Mouse (Mus musculus) cerebellum, postnatal 10 days (tissue): ENCODE results near the gene Ascc1.
A peak's percentile ranks its signal among the peaks of the same experiment; 100 is the strongest.

Experiments used
- DNase-seq, 2 experiments: peaks; one replicate each; pipeline ENCODE4 v3.0.0; 2021; ENCODE audit warnings: mixed read lengths in 2 of 2

The Ascc1 gene

DNA sequence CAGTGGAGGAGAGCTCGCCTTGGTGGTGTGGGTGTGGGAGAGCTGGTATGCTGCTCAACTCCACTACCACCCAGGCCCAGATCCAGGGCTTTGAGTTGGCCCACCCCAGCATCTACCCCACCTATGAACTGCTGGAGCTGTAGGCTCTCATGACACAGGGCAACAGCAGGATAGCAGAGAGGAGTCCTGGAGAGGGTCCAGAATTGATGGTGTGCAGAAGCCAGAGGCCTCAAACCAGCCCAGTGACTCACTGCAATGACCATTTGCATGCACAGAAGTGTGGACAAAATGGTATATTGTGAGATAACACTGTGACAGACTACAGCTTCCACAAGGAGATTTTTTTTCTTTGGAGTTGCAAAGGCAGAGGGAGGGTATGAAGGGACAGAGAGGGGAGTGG, 21.1 kb downstream of the Ascc1 start:
- no peak for DNase-seq

DNA sequence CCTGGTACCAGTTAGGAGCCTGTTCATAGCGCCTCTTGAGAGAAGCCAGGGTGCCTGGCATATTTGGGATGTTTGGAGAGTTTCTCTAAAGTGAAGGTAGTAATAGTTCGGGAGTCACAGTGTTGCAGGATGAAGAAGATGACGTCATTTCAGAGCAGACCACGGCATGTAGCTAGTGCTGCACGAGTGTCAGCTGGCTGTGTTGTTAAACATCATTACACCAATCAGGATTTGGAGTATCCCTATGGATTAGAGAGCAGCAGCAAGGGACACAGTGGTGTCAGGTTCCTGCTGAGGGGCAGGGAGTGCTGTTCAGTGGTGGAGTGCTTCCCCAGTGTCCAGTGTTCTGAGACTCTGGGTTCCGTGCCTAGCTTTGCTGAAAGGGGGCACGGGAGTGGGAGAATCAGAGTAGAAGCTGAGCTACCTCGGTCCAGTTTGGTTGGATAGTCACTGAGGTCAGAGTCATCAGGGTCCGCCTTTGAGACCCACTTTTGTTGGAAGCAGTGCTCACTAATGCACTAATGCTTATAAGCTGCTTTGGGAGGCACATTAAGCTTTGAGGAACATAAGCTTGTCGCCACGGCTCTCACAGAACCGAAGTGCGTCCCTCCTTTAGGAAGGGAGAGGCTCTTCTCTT, 24.3 kb downstream of the Ascc1 start:
- no peak for DNase-seq

DNA sequence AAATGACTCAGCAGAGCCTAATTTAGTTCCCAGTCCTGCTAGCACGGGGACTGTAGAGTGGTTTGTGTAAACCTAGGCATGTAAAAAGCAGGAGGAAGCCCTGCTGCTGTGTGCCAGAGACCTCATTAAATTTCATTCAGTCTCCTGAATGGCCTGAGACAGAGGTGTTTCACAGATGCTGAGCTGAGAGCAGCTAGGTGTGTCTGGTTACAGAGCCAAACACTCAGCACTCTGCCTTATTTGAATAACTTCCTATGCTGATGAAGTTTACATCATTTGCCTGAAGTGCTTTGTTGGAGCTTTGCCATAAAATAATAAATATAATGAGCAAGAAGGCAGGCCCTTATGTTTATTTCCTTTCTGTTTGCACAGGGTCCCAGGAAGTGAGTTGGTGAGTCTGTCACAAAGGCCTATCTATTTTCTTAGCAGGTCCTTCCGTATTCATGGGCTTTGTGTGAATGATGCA, 25.0 kb downstream of the Ascc1 start:
- DNase-seq: no peak

DNA sequence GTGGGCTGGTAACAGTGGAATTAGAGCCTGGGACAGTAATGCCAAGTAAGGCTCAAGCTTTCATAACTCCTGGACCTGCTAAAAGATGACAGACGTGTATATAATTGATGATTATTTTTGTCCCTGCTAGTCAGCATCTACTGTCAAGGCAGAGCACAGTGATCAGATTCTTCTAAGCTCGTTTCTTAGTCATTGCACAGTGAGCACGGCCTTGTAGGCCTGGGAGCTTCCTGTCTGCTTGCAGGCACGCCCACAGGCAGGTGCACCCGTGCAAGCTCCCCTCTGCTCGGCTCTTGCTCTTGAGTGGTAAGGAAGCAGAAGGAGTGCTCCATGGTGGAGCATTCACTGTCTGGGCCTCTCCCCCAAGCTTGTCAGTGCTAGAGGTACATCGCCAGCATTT, 25.6 kb downstream of the Ascc1 start:
- DNase-seq: no peak

DNA sequence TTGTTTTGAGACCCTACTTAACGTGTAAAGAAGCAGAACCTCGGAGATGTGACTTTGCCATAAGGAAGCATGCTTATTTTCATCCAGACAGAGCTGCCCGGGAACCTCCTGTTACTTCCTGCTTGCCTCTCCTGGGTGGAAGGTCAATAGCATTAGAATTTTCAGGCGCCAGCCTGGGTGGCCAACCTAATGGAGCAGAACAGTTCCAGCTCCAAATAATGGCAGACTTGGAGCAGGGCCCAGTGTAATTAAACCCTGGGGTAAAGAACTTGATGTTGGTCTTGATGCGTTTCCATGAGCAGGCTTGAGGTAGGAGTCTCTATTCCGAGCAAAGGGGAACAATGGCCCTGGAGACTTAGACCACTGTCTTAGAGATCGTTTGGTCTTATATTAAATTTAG, 26.4 kb downstream of the Ascc1 start:
- DNase-seq: peak; percentile 47 to 59

DNA sequence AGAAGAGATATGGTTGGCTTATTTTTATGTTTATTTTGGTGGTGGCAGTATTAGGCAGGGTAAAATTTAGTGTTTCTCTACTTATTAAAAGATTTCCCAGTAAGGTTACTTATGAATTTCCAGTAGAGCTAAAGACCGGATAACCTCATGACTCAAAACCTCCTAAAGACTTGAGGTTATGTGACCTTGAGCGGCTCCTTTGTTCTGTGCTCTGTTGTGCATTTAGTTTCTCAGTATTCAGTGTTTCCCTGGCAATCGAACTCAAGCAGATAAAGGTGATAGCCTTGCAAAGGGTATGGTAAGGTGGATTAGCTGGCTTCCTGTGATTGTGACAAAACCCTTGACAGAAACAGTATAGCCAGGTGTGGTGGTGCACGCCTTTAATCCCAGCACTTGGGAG, 26.8 kb downstream of the Ascc1 start:
- DNase-seq: no peak

DNA sequence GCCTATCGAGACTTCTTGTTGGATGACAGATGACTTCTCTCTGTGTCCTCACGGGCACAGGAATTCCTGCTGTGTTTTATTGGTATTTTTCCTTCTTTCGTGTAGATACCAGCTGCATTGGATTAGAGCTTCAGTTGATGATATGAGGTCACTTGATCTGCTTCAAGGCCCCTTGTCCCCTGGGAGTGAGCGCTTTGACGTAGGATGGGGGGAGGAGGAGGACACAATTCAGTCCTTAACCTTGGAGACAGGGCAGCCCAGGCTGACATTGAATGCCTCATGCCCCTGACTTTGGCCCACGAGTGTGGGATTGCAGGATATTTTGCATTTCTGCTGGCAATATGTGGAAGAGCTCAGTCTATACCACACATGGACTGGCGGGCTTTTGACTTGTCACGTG, 29.0 kb downstream of the Ascc1 start:
- DNase-seq: no peak

DNA sequence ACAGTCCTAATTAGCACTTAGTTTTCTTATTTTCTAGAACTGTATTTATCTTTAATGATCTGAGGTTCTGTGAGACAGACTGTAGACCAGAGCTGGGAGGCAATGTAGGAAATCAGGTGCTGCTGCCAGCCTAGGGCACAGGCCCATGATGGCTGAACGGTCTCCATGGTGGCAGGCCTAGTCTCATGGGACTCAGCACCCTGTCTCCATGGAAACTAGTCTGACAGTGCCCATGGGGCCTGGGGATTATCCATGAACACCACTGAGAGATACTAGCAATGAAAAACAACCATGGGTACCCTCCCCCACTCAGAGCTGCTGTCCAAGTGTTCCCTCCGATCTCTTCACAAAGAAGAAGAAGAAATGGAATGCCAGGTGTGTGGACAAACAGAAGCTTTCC, 29.4 kb downstream of the Ascc1 start:
- peak in 1 of 2 experiments; percentile 17 for DNase-seq

DNA sequence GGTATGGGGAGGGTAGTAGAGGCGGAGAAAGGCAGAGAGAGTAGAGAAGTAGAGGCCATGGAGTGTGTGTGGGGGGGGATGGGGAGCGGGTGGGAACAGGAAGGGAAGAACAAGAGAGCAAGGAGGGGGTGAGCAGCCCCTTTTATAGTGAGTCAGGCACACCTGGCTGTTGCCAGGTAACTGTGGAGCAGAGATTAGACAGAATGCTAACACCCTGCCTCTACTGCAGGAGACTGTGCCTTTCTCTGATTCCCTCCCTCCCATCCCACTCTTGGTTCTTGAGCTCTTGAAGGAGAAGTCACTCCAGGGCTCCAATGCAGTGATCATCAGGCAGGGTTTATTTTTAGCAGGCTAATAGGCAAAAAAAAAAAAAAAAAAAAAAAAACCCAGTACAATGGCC, 30.0 kb downstream of the Ascc1 start:
- DNase-seq: no peak

DNA sequence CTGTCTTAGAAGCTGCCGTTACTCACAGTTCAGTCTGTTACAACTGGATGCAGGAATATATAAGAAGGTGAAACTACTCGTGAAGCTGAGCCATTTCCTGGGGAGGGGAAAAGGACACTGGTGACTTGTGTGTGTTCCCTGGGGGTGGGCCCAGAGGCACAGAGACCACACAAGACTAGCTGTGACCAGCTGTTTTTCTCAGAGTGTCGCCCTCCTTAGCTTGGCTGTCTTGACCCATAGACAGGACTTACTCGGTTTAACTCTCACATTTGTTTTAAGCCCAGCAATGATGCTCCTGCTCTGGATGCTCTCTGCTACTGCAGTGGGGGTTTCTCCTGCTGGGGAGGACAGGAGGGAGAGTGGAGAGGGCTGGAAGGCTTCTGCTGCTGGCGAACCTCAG, 30.5 kb downstream of the Ascc1 start:
- no peak for DNase-seq

DNA sequence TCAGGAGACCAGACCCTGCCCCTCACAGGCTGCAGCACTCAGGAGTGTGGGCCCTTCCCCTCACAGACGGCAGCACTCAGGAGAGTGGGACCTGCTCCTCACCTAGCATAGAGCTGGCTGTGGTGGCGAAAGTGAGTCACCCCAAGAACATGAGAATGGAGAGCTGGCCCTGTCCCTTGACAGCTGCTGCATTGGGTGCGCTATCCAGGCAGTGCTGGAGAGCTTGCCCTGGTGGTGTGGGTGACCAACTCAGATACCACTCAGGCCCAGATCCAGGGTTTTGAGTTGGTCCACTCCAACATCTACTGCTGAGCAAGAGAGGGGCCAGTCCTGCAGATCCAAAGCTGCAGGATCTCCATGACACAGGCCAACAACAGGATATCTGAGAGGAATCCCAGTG, 32.0 kb downstream of the Ascc1 start:
- DNase-seq: no peak

DNA sequence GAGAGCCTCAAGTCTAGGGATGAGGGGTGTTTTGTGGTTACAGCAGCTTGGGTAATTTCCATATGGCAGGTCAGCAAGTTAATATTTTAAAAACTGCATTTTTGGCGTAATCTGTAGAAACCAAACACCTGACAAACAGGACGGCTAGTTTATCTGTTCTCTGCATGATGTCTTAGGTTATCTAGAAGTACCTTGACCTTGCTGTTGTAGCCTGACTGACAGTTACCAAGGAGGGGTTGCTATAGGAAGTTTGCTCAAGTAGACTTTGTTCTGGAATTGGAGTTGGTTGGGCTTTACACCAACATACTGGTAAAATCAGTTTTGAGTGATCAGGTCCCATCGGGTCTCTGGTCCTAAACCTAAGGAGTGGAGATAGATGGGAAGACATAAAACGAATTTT, 33.1 kb downstream of the Ascc1 start:
- DNase-seq: no peak

DNA sequence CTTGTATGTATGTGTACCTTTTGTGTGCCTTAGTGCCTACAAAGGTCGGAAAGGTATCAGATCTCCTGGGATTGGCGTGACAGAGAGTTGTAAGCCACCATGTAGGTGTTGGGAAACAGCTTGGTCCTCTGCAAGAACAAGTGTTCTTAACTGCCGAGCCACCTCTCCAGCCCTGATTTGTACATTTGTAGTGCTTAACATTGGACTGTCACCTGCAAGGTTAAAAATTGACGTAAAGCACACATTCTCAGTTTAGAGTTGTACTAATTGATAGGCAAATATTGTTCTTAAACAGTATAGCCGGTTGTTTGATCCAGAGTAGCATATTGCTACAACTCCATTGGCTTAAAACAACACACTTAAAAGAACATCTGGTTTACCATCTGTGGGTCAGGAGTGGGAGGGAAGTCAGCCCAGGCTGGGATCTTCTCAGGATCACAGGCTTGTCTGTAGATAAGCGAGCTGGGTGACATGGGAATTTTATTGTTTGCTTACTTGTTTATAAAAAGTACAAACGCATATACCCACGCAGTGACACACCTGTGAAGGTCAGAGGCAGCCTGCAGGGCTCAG, 39.8 kb downstream of the Ascc1 start:
- DNase-seq: no peak

DNA sequence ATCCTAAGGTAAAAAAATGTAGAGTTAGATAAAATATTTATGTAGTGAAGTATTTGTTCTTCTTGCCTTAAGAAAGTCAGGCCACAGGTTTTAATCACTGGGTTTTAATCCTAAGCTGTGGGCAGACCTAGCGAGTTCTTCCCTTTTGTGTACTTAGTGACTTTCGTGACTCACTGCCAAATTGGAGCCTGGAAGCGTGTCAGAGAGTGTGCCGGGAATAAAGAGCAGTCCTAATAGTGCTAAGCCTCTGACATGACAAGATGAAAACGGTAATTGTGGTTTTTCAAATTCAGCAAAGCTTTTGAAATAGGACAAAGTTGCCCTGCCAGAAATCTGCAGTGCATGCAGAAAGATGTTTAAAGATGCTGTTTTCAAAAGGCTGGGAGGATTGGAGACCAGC, 44.1 kb downstream of the Ascc1 start:
- peak; percentile 43 to 49 for DNase-seq

DNA sequence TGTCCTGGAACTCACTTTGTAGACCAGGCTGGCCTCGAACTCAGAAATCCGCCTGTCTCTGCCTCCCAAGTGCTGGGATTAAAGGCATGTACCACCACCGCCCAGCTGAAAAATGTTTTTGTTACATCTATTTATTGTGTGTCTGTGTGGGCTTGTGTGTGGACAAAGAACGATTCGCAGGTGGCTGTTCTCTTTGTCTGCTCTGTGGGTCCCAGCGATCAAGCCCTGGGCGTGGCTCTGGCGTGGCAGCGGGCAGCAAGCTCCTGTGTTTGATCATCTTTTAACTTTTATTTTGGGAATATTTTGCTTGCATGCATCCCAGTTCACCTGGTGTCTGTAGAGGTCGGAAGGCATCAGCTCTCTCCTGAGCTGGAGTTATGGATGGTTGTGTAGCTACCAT, 48.0 kb downstream of the Ascc1 start:
- no peak for DNase-seq

DNA sequence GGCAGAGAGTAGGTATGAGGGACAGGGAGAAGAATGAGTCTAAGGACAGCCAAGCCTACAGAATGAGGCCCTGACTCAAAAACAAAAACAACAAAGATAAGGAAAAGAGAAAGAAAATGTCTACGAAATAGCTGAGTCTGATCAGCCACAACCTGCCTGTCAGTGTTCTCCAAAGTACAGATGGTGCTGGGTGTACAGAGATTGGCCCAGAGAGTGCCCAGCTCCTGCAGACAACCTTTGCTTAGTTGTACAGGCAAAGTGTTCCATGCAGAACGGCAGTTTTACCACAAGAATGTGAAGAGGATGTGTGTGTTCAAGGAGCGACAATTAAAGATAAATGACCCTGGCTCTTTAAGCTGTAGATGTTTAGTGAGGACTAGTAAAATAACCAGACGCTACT, 50.5 kb downstream of the Ascc1 start:
- DNase-seq: no peak

DNA sequence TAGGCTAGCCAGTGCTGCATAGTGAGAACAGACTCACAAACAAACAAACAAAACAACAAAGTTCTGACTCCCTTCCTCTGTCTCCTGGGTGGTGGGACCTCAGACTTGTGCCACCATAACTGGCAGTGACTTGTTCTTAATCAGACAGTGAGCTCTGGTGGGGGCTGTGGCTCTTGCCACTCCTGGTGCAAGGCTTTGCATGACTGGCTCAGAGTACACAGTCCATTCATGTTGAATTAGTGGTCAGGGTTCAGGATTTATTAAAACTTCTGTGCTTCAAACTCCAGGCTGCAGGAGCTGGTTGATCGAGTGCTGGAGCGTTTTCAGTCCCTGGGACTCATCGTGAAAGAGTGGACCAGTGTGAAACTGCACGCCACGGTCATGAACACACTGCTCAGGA, 59.6 kb downstream of the Ascc1 start:
- DNase-seq: no peak

DNA sequence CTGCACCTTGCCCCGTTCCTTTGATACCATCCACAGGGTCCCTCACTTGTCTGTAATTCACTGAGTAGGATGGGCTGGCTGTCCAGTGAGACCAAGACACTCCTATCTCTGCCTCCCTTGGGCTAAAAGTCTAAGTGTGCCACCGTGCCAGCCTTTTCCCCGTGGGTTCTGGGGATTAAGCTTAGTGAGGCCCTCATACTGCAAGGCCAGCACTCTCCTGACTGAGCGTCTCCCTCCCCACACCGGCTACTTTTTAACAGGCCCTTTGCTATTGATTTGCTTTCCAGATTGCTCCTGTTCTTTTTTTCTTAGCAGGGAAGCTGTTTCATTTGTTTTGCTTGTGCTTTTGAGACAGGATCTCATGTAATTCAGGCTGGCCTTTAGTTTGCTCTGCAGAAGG, 60.3 kb downstream of the Ascc1 start:
- DNase-seq: no peak

DNA sequence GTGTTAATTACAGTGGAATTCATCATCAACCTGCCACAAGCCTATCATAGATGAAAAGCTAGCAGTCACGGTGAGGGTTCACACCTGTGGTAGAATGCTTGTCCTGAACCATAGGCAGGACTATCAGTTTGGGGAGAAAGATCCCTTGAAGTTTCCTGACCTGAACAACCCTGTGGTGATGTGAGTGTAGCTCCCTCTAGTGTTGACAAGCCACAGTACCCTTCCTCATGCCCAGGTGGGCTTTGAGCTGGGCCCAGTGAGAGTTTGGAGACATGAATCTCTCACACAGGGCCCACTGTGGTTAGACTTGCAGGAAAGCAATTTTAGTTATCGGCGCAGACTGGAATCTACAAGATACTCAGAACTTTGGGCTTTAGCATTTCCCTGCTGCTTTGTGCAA, 63.9 kb downstream of the Ascc1 start:
- DNase-seq: peak; percentile 66 to 73

DNA sequence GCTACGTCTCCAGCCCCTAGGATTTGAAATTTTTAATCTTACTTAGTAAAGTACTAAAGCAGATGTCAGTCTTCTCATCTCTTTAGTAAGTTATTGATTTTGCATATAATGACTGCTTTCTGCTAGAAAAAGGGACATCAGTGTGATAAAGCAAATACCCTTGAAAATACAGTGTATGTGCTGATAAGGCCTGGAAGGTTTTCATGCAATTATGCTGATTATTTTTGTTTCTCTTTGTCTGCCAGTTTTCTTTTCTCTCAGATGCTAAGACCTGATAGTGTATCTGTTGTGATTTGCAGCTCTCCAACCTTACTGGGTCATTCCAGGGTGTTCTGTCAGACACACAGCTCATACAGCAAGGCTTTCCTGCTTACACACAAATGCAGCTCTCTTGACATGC, 72.6 kb downstream of the Ascc1 start:
- DNase-seq: no peak

DNA sequence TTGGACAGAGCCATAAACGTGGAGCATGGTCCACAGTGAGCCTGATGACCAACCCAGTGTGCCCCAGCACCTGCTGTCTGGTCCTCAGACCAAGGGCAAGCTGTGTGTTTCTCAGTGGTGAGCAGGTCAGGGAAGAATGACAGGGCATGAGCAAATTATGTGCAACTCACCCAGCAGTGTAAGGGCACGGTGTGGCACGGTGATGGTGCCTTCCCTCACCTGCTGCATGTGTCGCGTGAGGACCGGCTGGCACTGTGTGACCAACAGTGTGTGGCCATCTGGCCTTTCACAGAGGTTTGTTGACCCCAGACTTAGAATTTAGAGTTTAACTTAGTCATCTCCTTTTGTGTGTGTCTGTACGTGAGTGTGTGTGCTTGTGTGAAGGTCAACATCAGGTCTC, 74.6 kb downstream of the Ascc1 start:
- no peak for DNase-seq

DNA sequence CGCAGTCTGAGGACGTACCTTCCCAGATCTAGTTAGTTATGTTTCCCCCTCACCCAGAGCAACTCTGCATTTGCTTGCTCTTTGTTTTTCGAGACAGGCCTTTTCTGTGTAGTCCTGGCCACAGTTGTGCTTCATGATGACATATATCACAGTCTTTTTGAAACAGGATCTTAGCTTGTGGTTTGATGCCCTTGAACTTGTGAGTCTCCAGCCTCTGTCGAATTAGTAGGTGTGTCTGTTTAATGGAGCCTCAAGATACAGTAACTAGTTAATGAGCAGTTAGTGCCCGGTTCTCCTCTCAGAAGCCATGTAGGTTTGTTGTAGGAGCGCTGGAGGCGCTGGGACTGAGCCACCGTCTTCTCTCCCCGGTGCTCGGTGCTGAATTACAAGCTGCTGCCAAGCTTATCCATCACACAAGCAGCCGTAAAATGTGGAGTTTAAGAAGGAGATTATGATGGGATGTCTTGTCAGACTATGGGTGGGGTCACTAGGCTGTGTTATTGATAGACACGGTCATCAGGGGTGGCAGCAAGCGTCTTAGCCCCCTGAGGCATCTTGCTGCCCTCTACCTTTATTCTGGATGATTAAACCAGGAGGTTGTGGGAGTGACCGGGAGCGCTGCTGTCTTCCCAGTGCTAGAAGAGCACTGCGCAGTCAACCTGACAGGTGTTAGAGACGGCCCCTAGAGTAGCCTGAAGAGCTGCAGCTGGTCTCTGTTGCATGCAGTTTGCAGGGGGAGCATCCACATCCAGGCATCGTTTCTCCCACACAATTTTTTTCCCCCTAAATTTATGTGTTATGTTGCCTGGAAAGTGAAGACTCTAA, 75.3 kb downstream of the Ascc1 start:
- no peak for DNase-seq

DNA sequence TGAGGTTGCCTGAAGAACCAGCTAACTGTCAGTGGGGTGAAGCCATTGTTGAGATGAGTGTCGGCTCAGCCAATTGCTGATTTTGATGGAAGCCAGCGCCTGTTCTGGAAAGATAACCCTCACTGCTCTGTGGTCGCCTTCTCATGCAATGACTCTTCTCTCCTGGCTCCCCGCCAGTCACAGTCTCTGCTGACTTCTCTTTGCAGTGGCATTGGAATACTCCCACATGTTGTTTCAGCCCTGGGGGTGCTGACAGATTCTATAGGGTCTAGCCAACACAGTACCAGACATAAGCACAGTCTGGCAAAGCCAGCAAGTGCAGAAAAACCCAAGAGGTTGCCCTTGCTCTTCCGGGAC, 75.9 kb downstream of the Ascc1 start:
- peak; percentile 69 to 70 for DNase-seq

DNA sequence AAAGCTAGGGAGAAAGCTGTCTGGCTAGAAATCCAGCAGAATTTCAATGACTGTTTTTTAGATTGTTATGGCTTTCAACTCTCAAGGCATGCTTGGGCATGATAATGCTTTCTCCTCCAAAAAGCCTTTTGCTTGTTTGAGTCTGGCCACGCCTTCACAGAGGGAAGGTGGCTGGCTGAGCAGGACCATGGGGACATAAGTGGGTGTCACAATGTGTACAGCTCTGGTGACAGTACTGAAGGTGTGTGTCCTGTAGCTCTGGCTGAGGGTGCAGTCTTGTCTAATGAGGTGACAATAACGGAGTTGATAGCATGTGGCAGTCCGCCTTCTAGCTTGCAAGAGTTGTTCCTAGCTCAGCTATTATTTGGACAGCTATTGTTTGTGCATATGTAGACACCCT, 77.6 kb downstream of the Ascc1 start:
- no peak for DNase-seq

DNA sequence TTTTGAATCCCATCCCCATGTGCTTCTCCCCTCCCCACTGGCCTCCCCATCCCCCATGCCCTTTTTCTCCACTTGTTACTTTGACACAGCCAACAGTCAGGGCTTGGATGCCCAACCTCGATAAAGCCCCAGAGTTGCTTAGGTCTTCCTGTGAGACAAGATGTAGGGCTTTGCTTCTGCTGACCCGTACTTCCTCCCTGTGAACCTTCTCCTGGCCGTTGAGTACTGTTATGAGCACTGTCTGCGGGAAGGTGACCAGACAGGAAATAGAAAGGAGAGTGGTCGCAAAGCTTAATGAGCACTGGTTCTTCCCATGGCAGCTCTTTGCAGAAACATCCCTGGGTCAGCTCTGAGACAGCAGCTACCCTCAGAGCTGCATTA, 78.0 kb downstream of the Ascc1 start:
- DNase-seq: no peak
